Mouse (Mus musculus) embryonic facial prominence, embryonic 14.5 days (tissue): ENCODE data around the gene Zfp108. TPM values are rescaled to one million over a fixed set of nuclear protein-coding genes. Genes with fewer than 3 reads are reported as not detected.
A peak's percentile ranks its signal among the peaks of the same experiment; 100 is the strongest.

ENCODE experiments used
- ATAC-seq: fragments of 200-750 bp; cut with Nextera tagmentation; 2 replicates; pipeline ENCODE4 v1.8.0; 2017; ENCODE audit warnings: low read depth, moderate number of reproducible peaks, moderate TSS enrichment
- DNase-seq: peaks from one replicate; pipeline ENCODE4 v3.0.0-alpha.2; 2015; ENCODE audit warnings: low spot score
- H3K27ac ChIP-seq: fragments of 300-500 bp; sonication (generic); replicated peaks from 2 replicates; pipeline ENCODE4 v1.5.1; 2014; ENCODE audit warnings: low read depth, mild to moderate bottlenecking, low read length, moderate library complexity
- H3K27me3 ChIP-seq: fragments of 300-500 bp; sonication (generic); replicated peaks from 2 replicates; pipeline ENCODE4 v1.6.1; 2014; ENCODE audit warnings: low read length; ENCODE audit not compliant: control insufficient read depth, insufficient read depth
- H3K36me3 ChIP-seq: fragments of 300-500 bp; sonication (generic); 2 replicates; pipeline ENCODE4 v1.6.1; 2014; ENCODE audit warnings: low read length, mixed read lengths; ENCODE audit not compliant: control insufficient read depth, insufficient read depth
- H3K4me1 ChIP-seq: fragments of 300-500 bp; sonication (generic); 2 replicates; pipeline ENCODE4 v1.6.1; 2014; ENCODE audit warnings: antibody characterized with exemption, low read length; ENCODE audit not compliant: control insufficient read depth, insufficient read depth
- H3K4me2 ChIP-seq: fragments of 300-500 bp; sonication (generic); 2 replicates; pipeline ENCODE4 v1.6.1; 2014; ENCODE audit warnings: low read depth, mild to moderate bottlenecking, low read length, moderate library complexity, mixed read lengths
- H3K4me3 ChIP-seq: fragments of 300-500 bp; sonication (generic); 2 replicates; pipeline ENCODE4 v1.5.1; 2014; ENCODE audit warnings: low read depth, mild to moderate bottlenecking, low read length
- H3K9ac ChIP-seq: fragments of 300-500 bp; sonication (generic); 2 replicates; pipeline ENCODE4 v1.6.1; 2014; ENCODE audit warnings: low read depth, mild to moderate bottlenecking, low read length, moderate library complexity, mixed read lengths
- H3K9me3 ChIP-seq: fragments of 300-500 bp; sonication (generic); 2 replicates; pipeline ENCODE4 v1.6.1; 2016; ENCODE audit warnings: low read length; ENCODE audit not compliant: control insufficient read depth
- WGBS: fragments of 180-500 bp; shearing (Covaris S2); extraction: QIAGEN DNeasy Blood & Tissue Kit; methylation state at CpG from one replicate; pipeline ENCODE4 v1.1.7; 2014; 5-methylcytosine and 5-hydroxymethylcytosine counted together
- polyA plus RNA-seq: library from polyadenylated mRNA; unstranded; fragments of >200 nt; fragmentation: Nextera tagmentation; extraction: Ambion mirVana; gene quantifications from 2 replicates; pipeline ENCODE4 v1.2.1, GENCODE M21; 2014

The Zfp108 gene
- 4.3 and 5.6 TPM in 2 replicates for polyA plus RNA-seq

GRCm38 (mm10) chr7:24254633-24255474, at the start of gene Zfp108:
Zfp108 (plus strand) TSS chr7:24254794.
- Histone ChIP-seq H3K9me3 (no peaks in the 10 kb centered on the region), H3K4me3 (peak within 1 kb of the TSS; percentile 57), H3K36me3 (0 out of 2 replicates have a peak, but pooled peaks cover 9% of the 10 kb centered on the region), H3K27ac (no peak within 1 kb of the TSS), H3K9ac (peak within 1 kb of the TSS; percentile 76), H3K27me3 (no peaks in the 10 kb centered on the region), H3K4me2 (peak within 1 kb of the TSS; percentile 70), H3K4me1 (peaks cover 4% of the 10 kb centered on the region; the same call in 1 of the 2 replicates)
- DNase-seq (peak; percentile 97), ATAC-seq (peak; percentile 94)
- 14% methylated on average over 21 of the region's 21 CpGs for WGBS

DNA sequence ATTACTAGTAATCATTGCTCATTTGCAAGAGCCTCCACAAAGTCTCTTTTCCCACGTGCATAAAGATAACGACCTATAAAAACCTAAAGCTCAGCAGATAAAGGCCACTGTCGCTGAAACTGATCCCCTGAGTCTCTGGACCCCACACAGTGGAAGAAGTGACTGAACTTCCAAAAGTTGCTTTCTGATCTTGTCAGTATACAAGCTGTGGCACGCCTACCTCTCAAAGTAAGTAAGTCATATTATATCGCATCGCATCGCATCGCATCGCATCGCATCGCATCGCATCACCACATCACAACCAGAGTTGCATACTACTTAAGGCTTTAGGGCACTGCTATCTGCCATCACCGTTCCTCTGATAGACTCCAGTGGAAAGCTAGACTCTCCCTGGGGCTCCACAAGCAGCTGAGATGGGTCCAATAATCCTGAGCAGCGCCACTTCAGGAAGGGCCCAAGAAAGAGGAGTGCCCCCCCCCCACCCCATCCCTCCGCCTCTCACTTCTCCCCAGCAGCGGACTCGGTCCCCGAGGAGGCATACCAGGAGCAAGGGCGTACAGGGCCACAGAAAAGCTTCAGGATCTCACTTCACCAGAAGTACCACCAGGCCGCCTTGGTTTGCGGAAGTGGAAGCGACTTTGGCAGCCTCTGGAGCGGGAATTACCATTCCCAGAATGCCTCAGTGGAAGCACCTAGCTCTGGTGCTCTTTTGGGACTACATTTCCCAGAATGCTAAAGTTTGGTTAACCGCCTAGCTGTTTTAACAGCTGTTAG, 46.9 kb upstream of the Zfp108 start:
- peaks cover 34% of the 10 kb centered on the region for H3K36me3 ChIP-seq
- H3K27me3 ChIP-seq: no peaks in the 10 kb centered on the region
- H3K9ac ChIP-seq: peak overlapping the region; percentile 91
- H3K27ac ChIP-seq: peak overlapping the region; percentile 77
- peak overlapping the region; percentile 71 for H3K4me3 ChIP-seq
- no peaks in the 10 kb centered on the region for H3K9me3 ChIP-seq
- H3K4me1 ChIP-seq: peaks cover 3% of the 10 kb centered on the region; the same call in 1 of the 2 replicates
- DNase-seq (peak; percentile 97), ATAC-seq (peak; percentile 92)
- H3K4me2 ChIP-seq: peak overlapping the region; percentile 69
- 7% methylated on average over 24 of the region's 24 CpGs for WGBS

DNA sequence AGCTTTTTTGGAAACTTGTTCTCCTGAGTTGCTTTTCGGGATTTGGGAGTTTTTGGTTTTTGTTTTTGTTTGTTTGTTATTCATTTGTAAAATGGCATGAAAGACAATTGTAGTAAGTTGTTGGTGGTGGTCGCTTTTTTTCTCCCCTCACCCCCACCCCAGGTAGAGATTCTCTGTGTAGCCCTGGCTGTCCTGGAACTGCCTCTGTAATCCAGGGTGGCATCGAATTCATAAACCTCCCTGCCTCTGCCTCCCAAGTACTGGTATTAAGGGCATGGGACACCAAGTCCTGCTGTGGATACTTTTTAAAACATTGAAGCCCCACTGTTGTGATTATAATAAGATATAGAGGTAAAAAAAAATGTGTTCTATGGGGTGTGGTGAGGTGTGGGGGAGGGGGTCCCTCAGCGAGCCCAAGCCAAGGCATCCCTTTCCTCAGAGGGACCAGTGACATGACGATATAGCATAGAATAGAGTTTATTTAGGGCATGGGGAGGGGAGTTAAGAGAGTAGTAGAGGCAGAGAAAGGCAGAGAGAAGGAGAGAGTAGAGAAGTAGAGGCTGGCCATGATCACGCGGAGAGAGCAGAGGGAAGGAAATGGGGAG, 46.2 kb upstream of the Zfp108 start:
- ATAC-seq: peak; percentile 37; the same call in 1 of the 2 replicates
- H3K27me3 ChIP-seq: no peaks in the 10 kb centered on the region
- peak overlapping the region; percentile 91; the same call in 1 of the 2 replicates for H3K9ac ChIP-seq
- H3K27ac ChIP-seq: no peak overlapping the region
- peak overlapping the region; percentile 69 for H3K4me2 ChIP-seq
- WGBS: 52% methylated on average over 7 of the region's 7 CpGs
- H3K4me1 ChIP-seq: peaks cover 3% of the 10 kb centered on the region; the same call in 1 of the 2 replicates
- H3K36me3 ChIP-seq: peaks cover 30% of the 10 kb centered on the region
- peak overlapping the region; percentile 71 for H3K4me3 ChIP-seq
- no peak for DNase-seq
- H3K9me3 ChIP-seq: no peaks in the 10 kb centered on the region

GRCm38 (mm10) chr7:24210296-24210695, 44.3 kb upstream of the Zfp108 start:
- DNase-seq (no peak), ATAC-seq (no peak)
- H3K9ac ChIP-seq: no peak overlapping the region
- no peak overlapping the region for H3K27ac ChIP-seq
- peaks cover 12% of the 10 kb centered on the region for H3K36me3 ChIP-seq
- no peaks in the 10 kb centered on the region for H3K27me3 ChIP-seq
- 75% methylated on average over 2 of the region's 2 CpGs for WGBS
- peaks cover 3% of the 10 kb centered on the region; the same call in 1 of the 2 replicates for H3K4me1 ChIP-seq
- no peaks in the 10 kb centered on the region for H3K9me3 ChIP-seq
- H3K4me2 ChIP-seq: no peak overlapping the region
- no peak overlapping the region for H3K4me3 ChIP-seq

DNA sequence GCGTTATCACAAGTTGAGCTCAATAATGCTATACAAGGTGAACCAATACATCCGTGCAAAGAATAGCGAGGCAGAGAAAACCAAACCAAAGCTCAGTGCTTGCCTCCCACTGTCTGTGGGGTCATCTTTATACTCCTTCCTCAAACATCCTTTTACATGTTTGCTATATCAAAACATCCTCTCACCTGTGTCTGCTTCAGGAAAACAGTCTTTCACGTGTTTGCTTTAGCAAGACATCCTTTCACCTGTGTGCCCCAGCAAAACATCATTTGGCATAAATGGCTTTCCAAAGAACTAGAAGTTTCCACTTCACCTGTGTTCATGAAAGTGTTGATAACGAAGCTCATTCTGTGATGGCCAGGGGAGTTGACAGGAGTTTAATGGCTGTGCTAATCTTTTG, 43.3 kb upstream of the Zfp108 start, which contains the start of gene Zfp111:
Gene Zfp111, minus strand, starts transcription at position 101 of the 400 bp plus-strand sequence.
- Histone ChIP-seq H3K9ac (no peak within 1 kb of the TSS), H3K4me2 (no peak within 1 kb of the TSS), H3K36me3 (peaks cover 3% of the 10 kb centered on the region; the same call in 1 of the 2 replicates), H3K9me3 (0 out of 2 replicates have a peak, but pooled peaks cover 1% of the 10 kb centered on the region), H3K27me3 (no peaks in the 10 kb centered on the region), H3K4me1 (peaks cover 3% of the 10 kb centered on the region; the same call in 1 of the 2 replicates), H3K4me3 (no peak within 1 kb of the TSS), H3K27ac (no peak within 1 kb of the TSS)
- DNase-seq (no peak), ATAC-seq (no peak)
- WGBS: 84% methylated on average over 5 of the region's 5 CpGs

GRCm38 (mm10) chr7:24237040-24237791, 17.4 kb upstream of the Zfp108 start, which contains the start of gene Zfp109:
Zfp109 (minus strand) TSS chr7:24237560.
- ATAC-seq (peak; percentile 96), DNase-seq (peak; percentile 86)
- Histone ChIP-seq H3K4me1 (0 out of 2 replicates have a peak, but pooled peaks cover 6% of the 10 kb centered on the region), H3K9me3 (no peaks in the 10 kb centered on the region), H3K4me3 (peak within 1 kb of the TSS; percentile 60), H3K4me2 (peak within 1 kb of the TSS; percentile 72), H3K27ac (no peak within 1 kb of the TSS), H3K36me3 (0 out of 2 replicates have a peak, but pooled peaks cover 5% of the 10 kb centered on the region), H3K9ac (peak within 1 kb of the TSS; percentile 66), H3K27me3 (no peaks in the 10 kb centered on the region)
- WGBS: 7% methylated on average over 23 of the region's 28 CpGs

DNA sequence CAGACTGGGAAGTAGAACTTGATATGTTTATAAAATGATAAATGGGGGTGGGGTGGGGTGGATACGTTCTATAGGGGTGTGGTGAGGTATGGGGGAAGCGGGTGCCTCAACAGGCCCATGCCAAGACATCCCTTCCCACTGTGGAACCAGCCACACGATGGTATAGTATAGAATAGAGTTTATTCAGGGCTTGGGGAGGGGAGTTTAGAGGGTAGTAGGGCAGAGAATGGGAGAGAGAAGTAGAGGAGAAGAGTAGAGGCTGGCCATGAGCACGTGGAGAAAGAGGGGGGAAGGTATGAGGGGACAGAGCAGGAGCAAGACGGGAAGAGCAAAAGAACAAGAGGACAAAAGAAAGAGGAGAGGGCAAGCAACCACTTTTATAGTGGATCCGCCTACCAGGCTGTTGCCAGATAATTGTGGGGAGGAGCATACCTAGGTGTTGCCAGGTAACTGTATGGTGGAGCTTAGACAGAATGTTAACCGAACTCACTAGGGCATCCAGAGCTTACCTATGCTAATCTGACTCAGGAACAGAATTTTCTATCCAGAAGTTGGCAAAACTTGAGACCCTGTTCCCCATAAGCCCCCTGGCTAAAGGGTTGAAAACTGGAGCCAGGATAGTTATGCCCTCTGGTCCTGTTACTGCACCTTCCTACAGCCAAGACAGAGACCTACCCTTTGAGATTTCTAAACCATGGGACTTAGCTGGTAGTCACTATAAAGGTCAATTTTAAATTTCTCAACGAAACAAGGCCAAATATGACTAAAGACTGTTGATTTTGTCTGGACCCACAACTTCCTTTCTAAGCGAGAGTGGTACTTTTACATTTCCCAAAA, 597 bp upstream of the Zfp108 start:
- H3K4me3 ChIP-seq: peak overlapping the region; percentile 57
- peak overlapping the region; percentile 70 for H3K4me2 ChIP-seq
- 0 out of 2 replicates have a peak, but pooled peaks cover 5% of the 10 kb centered on the region for H3K36me3 ChIP-seq
- no peaks in the 10 kb centered on the region for H3K27me3 ChIP-seq
- WGBS: 58% methylated on average over 9 of the region's 9 CpGs
- ATAC-seq (peak; percentile 45; the same call in 1 of the 2 replicates), DNase-seq (no peak)
- peak overlapping the region; percentile 48; the same call in 1 of the 2 replicates for H3K9ac ChIP-seq
- no peaks in the 10 kb centered on the region for H3K9me3 ChIP-seq
- H3K27ac ChIP-seq: no peak overlapping the region
- H3K4me1 ChIP-seq: peaks cover 4% of the 10 kb centered on the region; the same call in 1 of the 2 replicates
